9 mouse cellular contexts compared by ENCODE assay signal in genomic region chr8:84715893-84716468, GRCm38 (mm10). TPM values are rescaled to one million over a fixed set of nuclear protein-coding genes. Genes with fewer than 3 reads are reported as not detected.
A peak's percentile ranks its signal among the peaks of the same experiment; 100 is the strongest.
DNase-seq lines count a peak whose midpoint lies in the region; ATAC-seq lines count a peak whose summit lies in the region.
"Had no signal": no experiment of that assay in that cellular context is flagged by ENCODE, and none has a peak within 500 bp of the region (broad histone marks: within the 10 kb centered on the region; RNA-seq: fewer than 3 reads in every experiment).

No protein-coding gene starts in this region.

- no peak for ATAC-seq in heart, embryonic 13.5 days (ENCODE audit: extremely low read depth, insufficient number of reproducible peaks, low FRiP score, low TSS enrichment)
- no peak for ATAC-seq in embryonic facial prominence, embryonic 11.5 days (replicated peaks; ENCODE audit: insufficient number of reproducible peaks, low FRiP score, low TSS enrichment, low read depth)
- ATAC-seq in hindbrain, embryonic 14.5 days (ENCODE audit: low FRiP score) = no peak
- ATAC-seq in midbrain, embryonic 11.5 days (ENCODE audit: low FRiP score) = no peak

- no peak overlapping the region for H3K27ac ChIP-seq in heart, embryonic 13.5 days (replicated peaks)
- H3K27ac ChIP-seq in embryonic facial prominence, embryonic 11.5 days (replicated peaks; ENCODE audit: low read depth, low read length) = no peak overlapping the region
- peak overlapping the region; percentile 62; the same call in 1 of the 2 replicates for H3K27ac ChIP-seq in hindbrain, embryonic 14.5 days
- no peak overlapping the region for H3K27ac ChIP-seq in midbrain, embryonic 11.5 days (ENCODE audit: low read depth, low read length)

- WGBS in heart, embryonic 13.5 days = 16% methylated on average over 27 of the region's 27 CpGs
- 5% methylated on average over 27 of the region's 27 CpGs for WGBS in embryonic facial prominence, embryonic 11.5 days
- WGBS in hindbrain, embryonic 14.5 days = 5% methylated on average over 27 of the region's 27 CpGs
- WGBS in midbrain, embryonic 11.5 days = 3% methylated on average over 26 of the region's 27 CpGs

- intact Hi-C loops in heart, postnatal 25 days (cut with DNase I) = no loop called here

- peak overlapping the region; percentile 10; the same call in 1 of the 2 replicates for H3K4me3 ChIP-seq in heart, embryonic 13.5 days
- H3K4me3 ChIP-seq in embryonic facial prominence, embryonic 11.5 days (ENCODE audit: low read depth, low read length) = no peak overlapping the region
- peak overlapping the region; percentile 10; the same call in 1 of the 2 replicates for H3K4me3 ChIP-seq in hindbrain, embryonic 14.5 days (replicated peaks; ENCODE audit: low read length)
- 0 out of 2 replicates have a peak overlapping the region, but pooled peaks have one; percentile 1 for H3K4me3 ChIP-seq in midbrain, embryonic 11.5 days (ENCODE audit: low read depth, low read length)

- H3K9me3 ChIP-seq in heart, embryonic 13.5 days = no peaks in the 10 kb centered on the region
- no peaks in the 10 kb centered on the region for H3K9me3 ChIP-seq in embryonic facial prominence, embryonic 11.5 days (replicated peaks; ENCODE audit: control insufficient read depth, low read length)
- no peaks in the 10 kb centered on the region for H3K9me3 ChIP-seq in hindbrain, embryonic 14.5 days (ENCODE audit: control insufficient read depth, low read length)
- no peaks in the 10 kb centered on the region for H3K9me3 ChIP-seq in midbrain, embryonic 11.5 days (ENCODE audit: control insufficient read depth, low read length)

- H3K9ac ChIP-seq in heart, embryonic 13.5 days = peak overlapping the region; percentile 50
- H3K9ac ChIP-seq in embryonic facial prominence, embryonic 11.5 days (replicated peaks; ENCODE audit: low read length) = no peak overlapping the region
- peak overlapping the region; percentile 34 for H3K9ac ChIP-seq in hindbrain, embryonic 14.5 days
- peak overlapping the region; percentile 41; the same call in 1 of the 2 replicates for H3K9ac ChIP-seq in midbrain, embryonic 11.5 days (ENCODE audit: low read length)

- H3K4me1 ChIP-seq in heart, embryonic 13.5 days = peaks cover 71% of the 10 kb centered on the region
- H3K4me1 ChIP-seq in embryonic facial prominence, embryonic 11.5 days (ENCODE audit: control insufficient read depth, insufficient read depth, low read length) = peaks cover 27% of the 10 kb centered on the region
- H3K4me1 ChIP-seq in hindbrain, embryonic 14.5 days (replicated peaks; ENCODE audit: control insufficient read depth, insufficient read depth, low read length) = peaks cover 29% of the 10 kb centered on the region
- H3K4me1 ChIP-seq in midbrain, embryonic 11.5 days (ENCODE audit: control insufficient read depth, insufficient read depth, low read length) = peaks cover 33% of the 10 kb centered on the region

- H3K36me3 ChIP-seq in heart, embryonic 13.5 days = peaks cover 42% of the 10 kb centered on the region
- no peaks in the 10 kb centered on the region for H3K36me3 ChIP-seq in embryonic facial prominence, embryonic 11.5 days (replicated peaks; ENCODE audit: control insufficient read depth, insufficient read depth, low read depth, low read length)
- H3K36me3 ChIP-seq in hindbrain, embryonic 14.5 days (replicated peaks; ENCODE audit: control insufficient read depth, insufficient read depth) = peaks cover 5% of the 10 kb centered on the region
- H3K36me3 ChIP-seq in midbrain, embryonic 11.5 days (ENCODE audit: control insufficient read depth, insufficient read depth, low read length) = no peaks in the 10 kb centered on the region

- peak overlapping the region; percentile 49 for H3K4me2 ChIP-seq in heart, embryonic 13.5 days
- peak overlapping the region; percentile 11; the same call in 1 of the 2 replicates for H3K4me2 ChIP-seq in embryonic facial prominence, embryonic 11.5 days (ENCODE audit: low read depth, low read length)
- peak overlapping the region; percentile 28 for H3K4me2 ChIP-seq in hindbrain, embryonic 14.5 days (replicated peaks)
- peak overlapping the region; percentile 27; the same call in 1 of the 2 replicates for H3K4me2 ChIP-seq in midbrain, embryonic 11.5 days

- H3K27me3 ChIP-seq in heart, embryonic 13.5 days (replicated peaks) = peaks cover 61% of the 10 kb centered on the region
- H3K27me3 ChIP-seq in embryonic facial prominence, embryonic 11.5 days (ENCODE audit: control insufficient read depth, insufficient read depth, low read length) = peaks cover 48% of the 10 kb centered on the region
- H3K27me3 ChIP-seq in hindbrain, embryonic 14.5 days (ENCODE audit: control insufficient read depth, insufficient read depth, low read length) = peaks cover 42% of the 10 kb centered on the region
- peaks cover 64% of the 10 kb centered on the region for H3K27me3 ChIP-seq in midbrain, embryonic 11.5 days (ENCODE audit: control insufficient read depth, insufficient read depth, low read length)

- no peak for DNase-seq in heart, postnatal 25 days (ENCODE audit: low spot score)
- DNase-seq in embryonic facial prominence, embryonic 11.5 days (ENCODE audit: low spot score) = peak; percentile 52
- DNase-seq in hindbrain, embryonic 14.5 days (ENCODE audit: low spot score) = no peak
- peak; percentile 92 for DNase-seq in midbrain, embryonic 11.5 days (ENCODE audit: low spot score, missing footprints)
- DNase-seq in B cell, adult 2 months = no peak
- DNase-seq in right cerebral cortex, postnatal 25 days = no peak
- no peak for DNase-seq in cerebellum, postnatal 4 days (ENCODE audit: low spot score in 2 of 2)
- DNase-seq: left cerebral cortex, postnatal 4 days had no signal

RNA-seq across cellular contexts. Expression of gene G430095P16Rik, which starts 6.8 kb away (rescaled TPM):
- polyA plus RNA-seq in heart, embryonic 13.5 days (2015; fragmentation: Nextera tagmentation; extraction: Ambion mirVana) = 7.8 and 8.9 TPM in 2 replicates
- under 1 TPM in 1 of 2 experiments, not detected in 1; 0.39 TPM for total RNA-seq in heart, postnatal 25 days (2021)
- 3.6 and 5.7 TPM in 2 replicates for polyA plus RNA-seq in embryonic facial prominence, embryonic 11.5 days (2014; fragmentation: Nextera tagmentation; extraction: Ambion mirVana)
- 0.55 and 0.71 TPM in 2 replicates for polyA plus RNA-seq in hindbrain, embryonic 14.5 days (2014; fragmentation: Nextera tagmentation; extraction: Ambion mirVana)
- 1.6 and 1.9 TPM in 2 replicates for polyA plus RNA-seq in midbrain, embryonic 11.5 days (2014; fragmentation: Nextera tagmentation; extraction: Ambion mirVana)
- total RNA-seq: left cerebral cortex, postnatal 4 days had no signal

RNA-seq across cellular contexts. Expression of gene Lyl1, which starts 14.7 kb away (rescaled TPM):
- 15.4 and 17.1 TPM in 2 replicates for polyA plus RNA-seq in heart, embryonic 13.5 days (2015; fragmentation: Nextera tagmentation; extraction: Ambion mirVana)
- total RNA-seq in heart, postnatal 25 days (2021) = 1 to 10 TPM; 4.2 to 4.5 TPM
- 4.6 and 5.3 TPM in 2 replicates for polyA plus RNA-seq in embryonic facial prominence, embryonic 11.5 days (2014; fragmentation: Nextera tagmentation; extraction: Ambion mirVana)
- polyA plus RNA-seq in hindbrain, embryonic 14.5 days (2014; fragmentation: Nextera tagmentation; extraction: Ambion mirVana) = 3.8 and 5.1 TPM in 2 replicates
- 5.1 and 6.5 TPM in 2 replicates for polyA plus RNA-seq in midbrain, embryonic 11.5 days (2014; fragmentation: Nextera tagmentation; extraction: Ambion mirVana)

RNA-seq across cellular contexts. Expression of gene Nacc1, which starts 28.3 kb away (rescaled TPM):
- polyA plus RNA-seq in heart, embryonic 13.5 days (2015; fragmentation: Nextera tagmentation; extraction: Ambion mirVana) = 15.1 and 15.7 TPM in 2 replicates
- 10 to 100 TPM; 32.0 to 32.6 TPM for total RNA-seq in heart, postnatal 25 days (2021)
- 21.0 and 21.1 TPM in 2 replicates for polyA plus RNA-seq in embryonic facial prominence, embryonic 11.5 days (2014; fragmentation: Nextera tagmentation; extraction: Ambion mirVana)
- polyA plus RNA-seq in hindbrain, embryonic 14.5 days (2014; fragmentation: Nextera tagmentation; extraction: Ambion mirVana) = 17.8 and 18.1 TPM in 2 replicates
- polyA plus RNA-seq in midbrain, embryonic 11.5 days (2014; fragmentation: Nextera tagmentation; extraction: Ambion mirVana) = 18.6 and 21.4 TPM in 2 replicates

RNA-seq across cellular contexts. Expression of gene Trmt1, which starts 29.9 kb away (rescaled TPM):
- 47.6 and 51.6 TPM in 2 replicates for polyA plus RNA-seq in heart, embryonic 13.5 days (2015; fragmentation: Nextera tagmentation; extraction: Ambion mirVana)
- total RNA-seq in heart, postnatal 25 days (2021) = 10 to 100 TPM; 32.6 to 37.6 TPM
- polyA plus RNA-seq in embryonic facial prominence, embryonic 11.5 days (2014; fragmentation: Nextera tagmentation; extraction: Ambion mirVana) = 61.5 and 64.7 TPM in 2 replicates
- 55.2 and 62.1 TPM in 2 replicates for polyA plus RNA-seq in hindbrain, embryonic 14.5 days (2014; fragmentation: Nextera tagmentation; extraction: Ambion mirVana)
- 39.9 and 45.6 TPM in 2 replicates for polyA plus RNA-seq in midbrain, embryonic 11.5 days (2014; fragmentation: Nextera tagmentation; extraction: Ambion mirVana)

RNA-seq across cellular contexts. Expression of gene Ier2, which starts 53.3 kb away (rescaled TPM):
- 43.0 and 44.8 TPM in 2 replicates for polyA plus RNA-seq in heart, embryonic 13.5 days (2015; fragmentation: Nextera tagmentation; extraction: Ambion mirVana)
- total RNA-seq in heart, postnatal 25 days (2021) = 10 to 100 TPM; 14.3 to 18.3 TPM
- 86.9 and 89.6 TPM in 2 replicates for polyA plus RNA-seq in embryonic facial prominence, embryonic 11.5 days (2014; fragmentation: Nextera tagmentation; extraction: Ambion mirVana)
- 17.4 and 20.1 TPM in 2 replicates for polyA plus RNA-seq in hindbrain, embryonic 14.5 days (2014; fragmentation: Nextera tagmentation; extraction: Ambion mirVana)
- 49.9 and 52.9 TPM in 2 replicates for polyA plus RNA-seq in midbrain, embryonic 11.5 days (2014; fragmentation: Nextera tagmentation; extraction: Ambion mirVana)

Comparison
In these comparisons a context has a peak if more than half of its experiments do, and no peak if none do; other contexts are left out.
1. DNase-seq: peak in embryonic facial prominence, embryonic 11.5 days (single experiment) and midbrain, embryonic 11.5 days (single experiment); none in heart, postnatal 25 days (single experiment), hindbrain, embryonic 14.5 days (single experiment), B cell, adult 2 months (0 of 2), right cerebral cortex, postnatal 25 days (single experiment) and cerebellum, postnatal 4 days (0 of 2).
2. Peak in every context shown above with its lines, with median percentiles within 50 percentile points of each other: H3K4me2 ChIP-seq.